Mouse (Mus musculus): ENCODE data around the gene Rhoh.

GRCm38 (mm10) chr5:65829059-65829458, 32.0 kb upstream of the Rhoh start:
- no peak for TF ChIP-seq UBTF (IDR thresholded peaks at IDR 0.05; ENCODE audit: low read depth, low read length)
- TF ChIP-seq CTCF (conservative IDR thresholded peaks at IDR 0.05 in 1 of 2, IDR thresholded peaks at IDR 0.05 in 1 of 2; ENCODE audit: low read depth in 2 of 2, low read length in 2 of 2), result no peak
- no peak for TF ChIP-seq JUN (IDR thresholded peaks at IDR 0.05; ENCODE audit: insufficient read depth, low read depth, low read length)
- TF ChIP-seq MAFK (IDR thresholded peaks at IDR 0.05; ENCODE audit: insufficient replicate concordance, low read length), result no peak
- no peak for TF ChIP-seq SIN3A (IDR thresholded peaks at IDR 0.05; ENCODE audit: low read length)
- TF ChIP-seq USF2 (conservative IDR thresholded peaks at IDR 0.05; ENCODE audit: low read depth, low read length), result no peak
- no peak for TF ChIP-seq MAX (IDR thresholded peaks at IDR 0.05; ENCODE audit: low read length)

Data from CH12.LX (cell line).